8 mouse cellular contexts compared by ENCODE assay signal in the genomic region with DNA sequence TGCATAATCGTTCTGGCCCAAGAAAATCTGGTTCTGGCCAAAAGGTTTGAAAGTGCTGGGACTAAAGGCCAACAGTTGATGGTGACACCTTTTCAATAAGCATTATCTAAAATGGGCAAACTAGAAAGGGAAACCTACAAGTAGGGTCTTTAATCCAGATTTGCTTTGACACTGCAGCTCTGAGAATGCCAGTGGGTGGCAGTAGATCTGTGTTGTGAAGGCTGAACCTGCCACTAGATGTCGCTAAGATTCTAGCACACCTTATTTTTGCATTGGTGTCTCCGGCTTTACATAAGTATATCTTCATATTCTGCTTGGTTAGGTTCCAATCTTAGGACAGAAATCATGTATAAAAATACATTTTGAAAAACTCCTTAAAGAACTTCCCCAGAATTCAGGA. TPM values are rescaled to one million over a fixed set of nuclear protein-coding genes. Genes with fewer than 3 reads are reported as not detected.
DNase-seq lines count a peak whose midpoint lies in the region; ATAC-seq lines count a peak whose summit lies in the region.

No protein-coding gene starts in this region.

- H3K27ac ChIP-seq in hindbrain, embryonic 10.5 days: no peak overlapping the region
- H3K27ac ChIP-seq in hindbrain, embryonic 12.5 days: no peak overlapping the region
- no peak overlapping the region for H3K27ac ChIP-seq in forebrain, embryonic 16.5 days (ENCODE audit: low read length)
- H3K27ac ChIP-seq in hindbrain, embryonic 15.5 days (replicated peaks): no peak overlapping the region

- peak; percentile 42 for DNase-seq in hindbrain, embryonic 10.5 days (ENCODE audit: low spot score)
- peak; percentile 78 to 82 for DNase-seq in left cerebral cortex, adult 18-20 months (ENCODE audit: low spot score in 2 of 2)
- DNase-seq in mesoderm, embryonic 11.5 days (ENCODE audit: low read depth, low spot score): peak; percentile 68
- peak; percentile 60 for DNase-seq in right cerebral cortex, postnatal 4 days

- ATAC-seq in hindbrain, embryonic 12.5 days (ENCODE audit: low FRiP score): no peak
- peak; percentile 70; the same call in 1 of the 2 replicates for ATAC-seq in cerebellum, adult (ENCODE audit: insufficient number of reproducible peaks, low FRiP score, low TSS enrichment)
- peak; percentile 88 for ATAC-seq in forebrain, embryonic 16.5 days
- ATAC-seq in hindbrain, embryonic 15.5 days (ENCODE audit: low FRiP score, low read depth): peak; percentile 66; the same call in 1 of the 2 replicates

- H3K27me3 ChIP-seq in hindbrain, embryonic 10.5 days (ENCODE audit: insufficient read depth, poor library complexity, severe bottlenecking): no peaks in the 10 kb centered on the region
- H3K27me3 ChIP-seq in hindbrain, embryonic 12.5 days: no peaks in the 10 kb centered on the region
- no peaks in the 10 kb centered on the region for H3K27me3 ChIP-seq in forebrain, embryonic 16.5 days (replicated peaks; ENCODE audit: control insufficient read depth, insufficient read depth, low read length)
- H3K27me3 ChIP-seq in hindbrain, embryonic 15.5 days: no peaks in the 10 kb centered on the region

- H3K4me1 ChIP-seq in hindbrain, embryonic 10.5 days (replicated peaks): no peaks in the 10 kb centered on the region
- no peaks in the 10 kb centered on the region for H3K4me1 ChIP-seq in hindbrain, embryonic 12.5 days
- no peaks in the 10 kb centered on the region for H3K4me1 ChIP-seq in forebrain, embryonic 16.5 days (replicated peaks; ENCODE audit: control insufficient read depth, insufficient read depth, low read length)
- peaks cover 5% of the 10 kb centered on the region; the same call in 1 of the 2 replicates for H3K4me1 ChIP-seq in hindbrain, embryonic 15.5 days (replicated peaks)

- no peak overlapping the region for H3K9ac ChIP-seq in hindbrain, embryonic 12.5 days
- H3K9ac ChIP-seq in forebrain, embryonic 16.5 days (replicated peaks; ENCODE audit: low read depth, low read length): no peak overlapping the region
- H3K9ac ChIP-seq in hindbrain, embryonic 15.5 days: no peak overlapping the region

- WGBS in hindbrain, embryonic 10.5 days: 45% methylated on average over 3 of the region's 3 CpGs
- WGBS in hindbrain, embryonic 12.5 days: 36% methylated on average over 3 of the region's 3 CpGs
- WGBS in forebrain, embryonic 16.5 days: 31% methylated on average over 3 of the region's 3 CpGs
- WGBS in hindbrain, embryonic 15.5 days: 31% methylated on average over 3 of the region's 3 CpGs

- no peak overlapping the region for H3K4me3 ChIP-seq in hindbrain, embryonic 10.5 days
- H3K4me3 ChIP-seq in hindbrain, embryonic 12.5 days: no peak overlapping the region
- H3K4me3 ChIP-seq in forebrain, embryonic 16.5 days (replicated peaks; ENCODE audit: low read length): no peak overlapping the region
- H3K4me3 ChIP-seq in hindbrain, embryonic 15.5 days: no peak overlapping the region

- H3K36me3 ChIP-seq in hindbrain, embryonic 10.5 days: peaks cover 40% of the 10 kb centered on the region
- H3K36me3 ChIP-seq in hindbrain, embryonic 12.5 days: no peaks in the 10 kb centered on the region; the same call in 1 of the 2 replicates
- no peaks in the 10 kb centered on the region for H3K36me3 ChIP-seq in forebrain, embryonic 16.5 days (ENCODE audit: control insufficient read depth, insufficient read depth)
- H3K36me3 ChIP-seq in hindbrain, embryonic 15.5 days: 0 out of 2 replicates have a peak, but pooled peaks cover 4% of the 10 kb centered on the region

- no peak overlapping the region for H3K4me2 ChIP-seq in hindbrain, embryonic 12.5 days (replicated peaks)
- H3K4me2 ChIP-seq in forebrain, embryonic 16.5 days (ENCODE audit: low read length): no peak overlapping the region
- no peak overlapping the region for H3K4me2 ChIP-seq in hindbrain, embryonic 15.5 days

- no peaks in the 10 kb centered on the region for H3K9me3 ChIP-seq in hindbrain, embryonic 10.5 days
- H3K9me3 ChIP-seq in hindbrain, embryonic 12.5 days (replicated peaks): no peaks in the 10 kb centered on the region
- no peaks in the 10 kb centered on the region for H3K9me3 ChIP-seq in forebrain, embryonic 16.5 days (ENCODE audit: control insufficient read depth, low read length)
- no peaks in the 10 kb centered on the region for H3K9me3 ChIP-seq in hindbrain, embryonic 15.5 days

RNA-seq across cellular contexts. Expression of a gene that starts 12.6 kb away (rescaled TPM):
- polyA plus RNA-seq in hindbrain, embryonic 10.5 days (2016; fragmentation: Nextera tagmentation; extraction: Ambion mirVana): 320 and 348 TPM in 2 replicates
- polyA plus RNA-seq in hindbrain, embryonic 12.5 days (2016; fragmentation: Nextera tagmentation; extraction: Ambion mirVana): 280 and 291 TPM in 2 replicates
- 233 and 249 TPM in 2 replicates for polyA plus RNA-seq in forebrain, embryonic 16.5 days (2015; fragmentation: Nextera tagmentation; extraction: Ambion mirVana)
- 197 and 204 TPM in 2 replicates for polyA plus RNA-seq in hindbrain, embryonic 15.5 days (2015; fragmentation: Nextera tagmentation; extraction: Ambion mirVana)
- total RNA-seq in left cerebral cortex, adult 18-20 months (2021): 100 to 1,000 TPM; 457 to 468 TPM

RNA-seq across cellular contexts. Expression of a gene that starts 20.8 kb away (rescaled TPM):
- 20.6 and 23.9 TPM in 2 replicates for polyA plus RNA-seq in hindbrain, embryonic 10.5 days (2016; fragmentation: Nextera tagmentation; extraction: Ambion mirVana)
- polyA plus RNA-seq in hindbrain, embryonic 12.5 days (2016; fragmentation: Nextera tagmentation; extraction: Ambion mirVana): 40.9 and 44.5 TPM in 2 replicates
- 32.9 and 34.5 TPM in 2 replicates for polyA plus RNA-seq in forebrain, embryonic 16.5 days (2015; fragmentation: Nextera tagmentation; extraction: Ambion mirVana)
- 34.2 and 41.1 TPM in 2 replicates for polyA plus RNA-seq in hindbrain, embryonic 15.5 days (2015; fragmentation: Nextera tagmentation; extraction: Ambion mirVana)
- total RNA-seq in left cerebral cortex, adult 18-20 months (2021): 100 to 1,000 TPM; 282 to 297 TPM
